19 mouse cellular contexts compared by ENCODE assay signal in the genomic region with DNA sequence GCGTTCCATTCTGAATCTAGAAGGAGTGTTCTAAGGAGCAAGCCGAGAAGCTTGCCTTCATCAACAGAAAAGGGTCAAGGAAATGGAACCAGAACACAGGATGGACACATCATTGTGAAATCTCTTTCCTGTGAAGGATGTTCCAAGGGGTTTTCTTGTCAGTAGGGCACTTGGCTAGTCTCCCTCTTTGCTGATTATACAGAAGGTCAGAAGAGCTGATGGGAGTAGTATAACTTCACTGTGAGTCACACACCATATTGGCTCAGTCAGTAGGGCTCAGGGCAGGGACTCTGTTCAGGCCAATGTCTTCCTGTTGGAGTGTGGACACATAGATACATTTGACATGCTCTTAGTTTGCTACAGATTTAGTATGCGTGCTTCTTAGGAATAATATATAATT.
DNase-seq lines count a peak whose midpoint lies in the region; ATAC-seq lines count a peak whose summit lies in the region.
"Had no signal": no experiment of that assay in that cellular context is flagged by ENCODE, and none has a peak within 500 bp of the region (broad histone marks: within the 10 kb centered on the region; RNA-seq: fewer than 3 reads in every experiment).

No protein-coding gene starts in this region.

- intact Hi-C loops in heart, postnatal 36 days (cut with DNase I) = no loop called here

- no peak overlapping the region for H3K9ac ChIP-seq in forebrain, embryonic 12.5 days
- H3K9ac ChIP-seq: forebrain, embryonic 15.5 days; heart, embryonic 15.5 days; hindbrain, embryonic 14.5 days; intestine, embryonic 15.5 days; limb, embryonic 13.5 days; liver, embryonic 15.5 days; midbrain, embryonic 12.5 days; neural tube, embryonic 13.5 days had no signal

- no peaks in the 10 kb centered on the region for H3K4me1 ChIP-seq in forebrain, embryonic 12.5 days
- H3K4me1 ChIP-seq: liver, embryonic 15.5 days; midbrain, embryonic 12.5 days; neural tube, embryonic 13.5 days had no signal

- H3K27ac ChIP-seq in forebrain, embryonic 12.5 days = no peak overlapping the region
- H3K27ac ChIP-seq: forebrain, embryonic 15.5 days; heart, embryonic 15.5 days; hindbrain, embryonic 14.5 days; intestine, embryonic 15.5 days; limb, embryonic 13.5 days; liver, embryonic 15.5 days; midbrain, embryonic 12.5 days; neural tube, embryonic 13.5 days had no signal

- no peaks in the 10 kb centered on the region for H3K36me3 ChIP-seq in forebrain, embryonic 12.5 days (replicated peaks)
- H3K36me3 ChIP-seq: forebrain, embryonic 15.5 days; heart, embryonic 15.5 days; intestine, embryonic 15.5 days; limb, embryonic 13.5 days; liver, embryonic 15.5 days; midbrain, embryonic 12.5 days; neural tube, embryonic 13.5 days had no signal

- no peak overlapping the region for H3K4me3 ChIP-seq in forebrain, embryonic 12.5 days (replicated peaks)
- H3K4me3 ChIP-seq: forebrain, embryonic 15.5 days; heart, embryonic 15.5 days; intestine, embryonic 15.5 days; limb, embryonic 13.5 days; liver, embryonic 15.5 days; midbrain, embryonic 12.5 days; neural tube, embryonic 13.5 days had no signal

- no peak for ATAC-seq in forebrain, embryonic 12.5 days (ENCODE audit: low FRiP score)
- ATAC-seq: forebrain, embryonic 15.5 days; intestine, embryonic 15.5 days had no signal

- H3K9me3 ChIP-seq in forebrain, embryonic 12.5 days = no peaks in the 10 kb centered on the region
- H3K9me3 ChIP-seq: forebrain, embryonic 15.5 days; heart, embryonic 15.5 days; intestine, embryonic 15.5 days; limb, embryonic 13.5 days; liver, embryonic 15.5 days; midbrain, embryonic 12.5 days; neural tube, embryonic 13.5 days had no signal

- 87% methylated on average over 3 of the region's 3 CpGs for WGBS in forebrain, embryonic 12.5 days

- no peaks in the 10 kb centered on the region for H3K27me3 ChIP-seq in forebrain, embryonic 12.5 days
- H3K27me3 ChIP-seq: forebrain, embryonic 15.5 days; heart, embryonic 15.5 days; intestine, embryonic 15.5 days; limb, embryonic 13.5 days; liver, embryonic 15.5 days; midbrain, embryonic 12.5 days; neural tube, embryonic 13.5 days had no signal

- peak; percentile 13 to 16 for DNase-seq in heart, adult 9 months (ENCODE audit: low spot score in 2 of 2)
- DNase-seq in heart, postnatal 36 days = no peak
- peak; percentile 3 for DNase-seq in lung, postnatal 25 days (ENCODE audit: low spot score)
- no peak for DNase-seq in lung, postnatal 10 days
- DNase-seq in adipocyte (ENCODE audit: low spot score) = peak; percentile 3
- peak; percentile 32 for DNase-seq in fibroblast of lung, adult 2 months (ENCODE audit: low read depth)
- DNase-seq: cerebellum, postnatal 10 days; gastrocnemius, postnatal 36 days; kidney, postnatal 4 days; thymus, postnatal 4 days had no signal

- H3K4me2 ChIP-seq in forebrain, embryonic 12.5 days = no peak overlapping the region
- H3K4me2 ChIP-seq: forebrain, embryonic 15.5 days; heart, embryonic 15.5 days; hindbrain, embryonic 14.5 days; intestine, embryonic 15.5 days; limb, embryonic 13.5 days; liver, embryonic 15.5 days; midbrain, embryonic 12.5 days; neural tube, embryonic 13.5 days had no signal

Comparison
In these comparisons a context has a peak if more than half of its experiments do, and no peak if none do; other contexts are left out.
1. DNase-seq: peak in heart, adult 9 months (2 of 2), lung, postnatal 25 days (single experiment), adipocyte (single experiment) and fibroblast of lung, adult 2 months (single experiment); none in heart, postnatal 36 days (0 of 2) and lung, postnatal 10 days (single experiment).